Mouse (Mus musculus): ENCODE results near the gene Prkd1. TPM values are rescaled to one million over a fixed set of nuclear protein-coding genes. Genes with fewer than 3 reads are reported as not detected.
A peak's percentile ranks its signal among the peaks of the same experiment; 100 is the strongest.
"Not testable (repeated sequence)": the region's sequence is repeated elsewhere in the genome, so short reads cannot be mapped to it uniquely, and the experiment has no call there.

Prkd1 gene
- polyA plus RNA-seq, 1 experiment from 2014 or later, result 7.2 TPM

- H3K9me3 ChIP-seq (ENCODE audit: control insufficient read depth, low read length); H3K4me3 ChIP-seq (ENCODE audit: control insufficient read depth in 1 of 2, insufficient read depth in 1 of 2, low read depth in 1 of 2, low read length in 2 of 2); H3K27ac ChIP-seq (replicated peaks in 1 of 2; ENCODE audit: control insufficient read depth in 1 of 2, insufficient read depth in 1 of 2, low read depth in 2 of 2, low read length in 2 of 2); H3K4me2 ChIP-seq (ENCODE audit: low read length); ATAC-seq (ENCODE audit: insufficient number of reproducible peaks, insufficient read depth, low FRiP score, low read depth); H3K9ac ChIP-seq (ENCODE audit: low read length); H3K4me1 ChIP-seq (ENCODE audit: control insufficient read depth in 2 of 2, insufficient read depth in 2 of 2, low read length in 2 of 2); H3K27me3 ChIP-seq (ENCODE audit: control insufficient read depth, insufficient read depth, low read length); H3K36me3 ChIP-seq (ENCODE audit: control insufficient read depth, insufficient read depth, low read length): not testable (repeated sequence)
- whole genome bisulfite sequencing, result 60% methylated on average over 2 of the region's 2 CpGs
These were observed 22.8 kb downstream of the Prkd1 start for GRCm38 (mm10) chr12:50626100-50626499.

- no peaks in the 10 kb centered on the region for H3K27me3 ChIP-seq (ENCODE audit: control insufficient read depth, insufficient read depth, low read length)
- H3K36me3 ChIP-seq (ENCODE audit: control insufficient read depth, insufficient read depth, low read length), result no peaks in the 10 kb centered on the region
- no peak overlapping the region for H3K27ac ChIP-seq (replicated peaks in 1 of 2; ENCODE audit: control insufficient read depth in 1 of 2, insufficient read depth in 1 of 2, low read depth in 2 of 2, low read length in 2 of 2)
- H3K4me1 ChIP-seq (ENCODE audit: control insufficient read depth in 2 of 2, insufficient read depth in 2 of 2, low read length in 2 of 2), result no peaks in the 10 kb centered on the region
- 14% methylated on average over 4 of the region's 4 CpGs for WGBS
- no peak for ATAC-seq (ENCODE audit: insufficient number of reproducible peaks, insufficient read depth, low FRiP score, low read depth)
- peak overlapping the region; percentile 31 for H3K4me2 ChIP-seq (ENCODE audit: low read length)
- H3K9me3 ChIP-seq (ENCODE audit: control insufficient read depth, low read length), result no peaks in the 10 kb centered on the region
- H3K9ac ChIP-seq (ENCODE audit: low read length), result no peak overlapping the region
- no peak overlapping the region for H3K4me3 ChIP-seq (ENCODE audit: control insufficient read depth in 1 of 2, insufficient read depth in 1 of 2, low read depth in 1 of 2, low read length in 2 of 2)
These were observed 24.7 kb downstream of the Prkd1 start for GRCm38 (mm10) chr12:50624175-50624574.

- Histone ChIP-seq H3K27ac (replicated peaks in 1 of 2; ENCODE audit: control insufficient read depth in 1 of 2, insufficient read depth in 1 of 2, low read depth in 2 of 2, low read length in 2 of 2) (no peak overlapping the region), H3K4me2 (ENCODE audit: low read length) (no peak overlapping the region), H3K27me3 (ENCODE audit: control insufficient read depth, insufficient read depth, low read length) (no peaks in the 10 kb centered on the region), H3K9me3 (ENCODE audit: control insufficient read depth, low read length) (no peaks in the 10 kb centered on the region), H3K9ac (ENCODE audit: low read length) (no peak overlapping the region), H3K4me1 (ENCODE audit: control insufficient read depth in 2 of 2, insufficient read depth in 2 of 2, low read length in 2 of 2) (peaks cover 7 to 21% of the 10 kb centered on the region in 2 experiments), H3K36me3 (ENCODE audit: control insufficient read depth, insufficient read depth, low read length) (no peaks in the 10 kb centered on the region), H3K4me3 (ENCODE audit: control insufficient read depth in 1 of 2, insufficient read depth in 1 of 2, low read depth in 1 of 2, low read length in 2 of 2) (no peak overlapping the region)
- 96% methylated on average over 1 of the region's 1 CpGs for WGBS
- no peak for ATAC-seq (ENCODE audit: insufficient number of reproducible peaks, insufficient read depth, low FRiP score, low read depth)
These were observed 33.0 kb downstream of the Prkd1 start for GRCm38 (mm10) chr12:50615852-50616251.

GRCm38 (mm10) chr12:50614341-50614740 is 34.6 kb downstream of the Prkd1 start:
- peaks cover 7 to 21% of the 10 kb centered on the region in 2 experiments for H3K4me1 ChIP-seq (ENCODE audit: control insufficient read depth in 2 of 2, insufficient read depth in 2 of 2, low read length in 2 of 2)
- ATAC-seq (ENCODE audit: insufficient number of reproducible peaks, insufficient read depth, low FRiP score, low read depth), result no peak
- no peak overlapping the region for H3K4me2 ChIP-seq (ENCODE audit: low read length)
- H3K36me3 ChIP-seq (ENCODE audit: control insufficient read depth, insufficient read depth, low read length), result no peaks in the 10 kb centered on the region
- 2% methylated on average over 6 of the region's 6 CpGs for WGBS
- peak overlapping the region; percentile 62 to 64; a peak in 2 of 4 replicates for H3K27ac ChIP-seq (replicated peaks in 1 of 2; ENCODE audit: control insufficient read depth in 1 of 2, insufficient read depth in 1 of 2, low read depth in 2 of 2, low read length in 2 of 2)
- no peaks in the 10 kb centered on the region for H3K27me3 ChIP-seq (ENCODE audit: control insufficient read depth, insufficient read depth, low read length)
- no peak overlapping the region for H3K4me3 ChIP-seq (ENCODE audit: control insufficient read depth in 1 of 2, insufficient read depth in 1 of 2, low read depth in 1 of 2, low read length in 2 of 2)
- H3K9me3 ChIP-seq (ENCODE audit: control insufficient read depth, low read length), result no peaks in the 10 kb centered on the region
- H3K9ac ChIP-seq (ENCODE audit: low read length), result no peak overlapping the region

- 54% methylated on average over 4 of the region's 4 CpGs for WGBS
- Histone ChIP-seq H3K27ac (replicated peaks in 1 of 2; ENCODE audit: control insufficient read depth in 1 of 2, insufficient read depth in 1 of 2, low read depth in 2 of 2, low read length in 2 of 2) (no peak overlapping the region), H3K4me3 (ENCODE audit: control insufficient read depth in 1 of 2, insufficient read depth in 1 of 2, low read depth in 1 of 2, low read length in 2 of 2) (no peak overlapping the region)
These were observed 42.0 kb downstream of the Prkd1 start for GRCm38 (mm10) chr12:50606703-50607500.

GRCm38 (mm10) chr12:50599370-50599769 is 49.5 kb downstream of the Prkd1 start:
- H3K4me2 ChIP-seq (ENCODE audit: low read length), result no peak overlapping the region
- ATAC-seq (ENCODE audit: insufficient number of reproducible peaks, insufficient read depth, low FRiP score, low read depth), result no peak
- H3K27me3 ChIP-seq (ENCODE audit: control insufficient read depth, insufficient read depth, low read length), result no peaks in the 10 kb centered on the region
- H3K36me3 ChIP-seq (ENCODE audit: control insufficient read depth, insufficient read depth, low read length), result no peaks in the 10 kb centered on the region
- no peak overlapping the region for H3K27ac ChIP-seq (replicated peaks in 1 of 2; ENCODE audit: control insufficient read depth in 1 of 2, insufficient read depth in 1 of 2, low read depth in 2 of 2, low read length in 2 of 2)
- H3K4me1 ChIP-seq (ENCODE audit: control insufficient read depth in 2 of 2, insufficient read depth in 2 of 2, low read length in 2 of 2), result peaks cover 7 to 22% of the 10 kb centered on the region in 2 experiments; a peak in 3 of 4 replicates
- no peaks in the 10 kb centered on the region for H3K9me3 ChIP-seq (ENCODE audit: control insufficient read depth, low read length)
- no peak overlapping the region for H3K4me3 ChIP-seq (ENCODE audit: control insufficient read depth in 1 of 2, insufficient read depth in 1 of 2, low read depth in 1 of 2, low read length in 2 of 2)
- 100% methylated on average over 1 of the region's 1 CpGs for WGBS
- no peak overlapping the region for H3K9ac ChIP-seq (ENCODE audit: low read length)

More at GRCm38 (mm10) chr12:50606703-50607500, 42.0 kb downstream of the Prkd1 start:
- Histone ChIP-seq H3K4me2 (ENCODE audit: low read length) (no peak overlapping the region), H3K36me3 (ENCODE audit: control insufficient read depth, insufficient read depth, low read length) (no peaks in the 10 kb centered on the region), H3K9ac (ENCODE audit: low read length) (no peak overlapping the region), H3K27me3 (ENCODE audit: control insufficient read depth, insufficient read depth, low read length) (no peaks in the 10 kb centered on the region), H3K9me3 (ENCODE audit: control insufficient read depth, low read length) (no peaks in the 10 kb centered on the region), H3K4me1 (ENCODE audit: control insufficient read depth in 2 of 2, insufficient read depth in 2 of 2, low read length in 2 of 2) (0 out of 4 replicates have a peak, but pooled peaks cover 3 to 4% of the 10 kb centered on the region in 2 experiments)
- ATAC-seq (ENCODE audit: insufficient number of reproducible peaks, insufficient read depth, low FRiP score, low read depth), result no peak

GRCm38 (mm10) chr12:50598053-50598988 is 50.6 kb downstream of the Prkd1 start:
- Histone ChIP-seq H3K36me3 (ENCODE audit: control insufficient read depth, insufficient read depth, low read length) (no peaks in the 10 kb centered on the region), H3K9me3 (ENCODE audit: control insufficient read depth, low read length) (no peaks in the 10 kb centered on the region), H3K27ac (replicated peaks in 1 of 2; ENCODE audit: control insufficient read depth in 1 of 2, insufficient read depth in 1 of 2, low read depth in 2 of 2, low read length in 2 of 2) (no peak overlapping the region), H3K4me2 (ENCODE audit: low read length) (no peak overlapping the region), H3K4me1 (ENCODE audit: control insufficient read depth in 2 of 2, insufficient read depth in 2 of 2, low read length in 2 of 2) (peaks cover 8 to 28% of the 10 kb centered on the region in 2 experiments; a peak in 3 of 4 replicates), H3K4me3 (ENCODE audit: control insufficient read depth in 1 of 2, insufficient read depth in 1 of 2, low read depth in 1 of 2, low read length in 2 of 2) (no peak overlapping the region), H3K9ac (ENCODE audit: low read length) (no peak overlapping the region), H3K27me3 (ENCODE audit: control insufficient read depth, insufficient read depth, low read length) (no peaks in the 10 kb centered on the region)
- 40% methylated on average over 9 of the region's 9 CpGs for WGBS
- ATAC-seq (ENCODE audit: insufficient number of reproducible peaks, insufficient read depth, low FRiP score, low read depth), result no peak
